Mouse (Mus musculus): Measurements from ENCODE around the gene Gm8797. TPM values are rescaled to one million over a fixed set of nuclear protein-coding genes. Genes with fewer than 3 reads are reported as not detected.
"Not testable (repeated sequence)": the region's sequence is repeated elsewhere in the genome, so short reads cannot be mapped to it uniquely, and the experiment has no call there.

Gm8797 gene
- polyA plus RNA-seq (2015; fragmentation: Nextera tagmentation; extraction: Ambion mirVana), result 14.6 and 16.6 TPM in 2 replicates

DNA sequence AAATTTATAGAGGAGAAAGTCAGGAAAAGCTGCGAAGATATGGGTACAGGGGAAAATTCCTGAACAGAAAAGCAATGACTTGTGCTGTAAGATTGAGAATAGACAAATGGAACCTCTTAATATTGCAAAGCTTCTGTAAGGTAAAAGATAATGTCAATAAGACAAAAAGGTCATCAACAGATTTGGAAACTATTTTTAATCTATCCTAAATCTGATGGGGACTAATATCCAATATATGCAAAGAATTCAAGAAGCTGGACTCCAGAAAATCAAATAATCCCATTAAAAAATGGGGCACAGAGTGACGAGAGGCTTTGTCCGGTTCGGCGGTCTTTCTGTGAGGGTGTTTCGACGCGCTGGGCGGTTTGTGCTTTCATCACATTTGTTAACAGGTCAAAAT lies at the start of gene Gm8797:
Gm8797 (plus strand) TSS at position 301 of the 400 bp plus-strand sequence.
- H3K27ac ChIP-seq; DNase-seq (ENCODE audit: low spot score); ATAC-seq (replicated peaks; ENCODE audit: low FRiP score, low read depth); H3K4me1 ChIP-seq (replicated peaks; ENCODE audit: insufficient read depth, low read length); H3K4me2 ChIP-seq (ENCODE audit: low read length); H3K9ac ChIP-seq (ENCODE audit: low read depth, low read length); H3K36me3 ChIP-seq (ENCODE audit: insufficient read depth, low read length); H3K9me3 ChIP-seq (replicated peaks; ENCODE audit: low read length); H3K27me3 ChIP-seq (ENCODE audit: insufficient read depth, low read length); H3K4me3 ChIP-seq (replicated peaks; ENCODE audit: low read depth, low read length): not testable (repeated sequence)
- WGBS, result 93% methylated on average over 9 of the region's 9 CpGs

DNA sequence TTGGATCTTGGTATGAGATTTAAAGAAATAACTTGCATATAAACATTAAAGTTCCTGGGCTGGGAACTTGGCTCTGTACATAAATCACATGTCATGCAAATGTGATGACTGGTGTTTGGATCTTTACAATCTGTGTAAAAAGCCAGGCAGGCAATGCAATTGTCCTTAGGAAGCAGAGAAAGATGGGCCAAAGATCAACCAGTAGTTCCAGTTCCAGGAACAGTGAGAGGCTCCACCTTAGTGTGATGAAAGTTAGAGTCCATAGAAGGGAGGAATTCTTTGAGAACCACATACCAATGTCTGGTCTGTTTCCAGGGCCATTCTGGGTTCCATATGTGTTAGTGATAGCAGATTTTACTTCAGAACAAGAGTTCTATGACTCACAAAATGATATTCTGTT lies 36.1 kb upstream of the Gm8797 start:
- Histone ChIP-seq H3K4me2 (ENCODE audit: low read length) (no peak overlapping the region), H3K9ac (ENCODE audit: low read depth, low read length) (no peak overlapping the region), H3K27me3 (ENCODE audit: insufficient read depth, low read length) (no peaks in the 10 kb centered on the region), H3K36me3 (ENCODE audit: insufficient read depth, low read length) (no peaks in the 10 kb centered on the region), H3K9me3 (replicated peaks; ENCODE audit: low read length) (no peaks in the 10 kb centered on the region), H3K4me3 (replicated peaks; ENCODE audit: low read depth, low read length) (no peak overlapping the region), H3K4me1 (replicated peaks; ENCODE audit: insufficient read depth, low read length) (no peaks in the 10 kb centered on the region), H3K27ac (no peak overlapping the region)
- ATAC-seq (replicated peaks; ENCODE audit: low FRiP score, low read depth) (no peak), DNase-seq (ENCODE audit: low spot score) (no peak)
- TF ChIP-seq CTCF (IDR thresholded peaks at IDR 0.05; ENCODE audit: low read depth), result no peak

DNA sequence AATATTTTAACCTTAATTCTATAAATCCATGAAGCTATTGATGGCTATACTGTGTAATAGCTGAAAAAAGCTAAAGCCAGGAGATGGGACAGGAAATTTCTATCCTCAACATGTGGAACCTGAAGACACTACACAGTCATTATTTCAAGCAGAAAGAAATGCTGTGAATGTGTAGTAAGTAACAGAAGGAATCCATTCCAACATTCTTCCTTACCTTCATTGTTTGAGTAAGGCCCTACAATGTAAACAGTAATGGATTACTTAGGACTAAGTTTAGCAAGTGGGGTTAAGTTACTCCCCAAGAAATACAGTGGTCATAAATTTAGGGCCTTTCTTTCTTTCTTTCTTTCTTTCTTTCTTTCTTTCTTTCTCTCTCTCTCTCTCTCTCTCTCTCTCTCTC lies 17.7 kb upstream of the Gm8797 start:
- H3K36me3 ChIP-seq (ENCODE audit: insufficient read depth, low read length), result no peaks in the 10 kb centered on the region
- H3K27ac ChIP-seq, result no peak overlapping the region
- no peaks in the 10 kb centered on the region for H3K4me1 ChIP-seq (replicated peaks; ENCODE audit: insufficient read depth, low read length)
- H3K9me3 ChIP-seq (replicated peaks; ENCODE audit: low read length), result no peaks in the 10 kb centered on the region
- H3K4me3 ChIP-seq (replicated peaks; ENCODE audit: low read depth, low read length), result no peak overlapping the region
- ATAC-seq (replicated peaks; ENCODE audit: low FRiP score, low read depth), result no peak
- H3K4me2 ChIP-seq (ENCODE audit: low read length), result no peak overlapping the region
- no peak for DNase-seq (ENCODE audit: low spot score)
- no peak for TF ChIP-seq CTCF (IDR thresholded peaks at IDR 0.05; ENCODE audit: low read depth)
- no peak overlapping the region for H3K9ac ChIP-seq (ENCODE audit: low read depth, low read length)
- no peaks in the 10 kb centered on the region for H3K27me3 ChIP-seq (ENCODE audit: insufficient read depth, low read length)

DNA sequence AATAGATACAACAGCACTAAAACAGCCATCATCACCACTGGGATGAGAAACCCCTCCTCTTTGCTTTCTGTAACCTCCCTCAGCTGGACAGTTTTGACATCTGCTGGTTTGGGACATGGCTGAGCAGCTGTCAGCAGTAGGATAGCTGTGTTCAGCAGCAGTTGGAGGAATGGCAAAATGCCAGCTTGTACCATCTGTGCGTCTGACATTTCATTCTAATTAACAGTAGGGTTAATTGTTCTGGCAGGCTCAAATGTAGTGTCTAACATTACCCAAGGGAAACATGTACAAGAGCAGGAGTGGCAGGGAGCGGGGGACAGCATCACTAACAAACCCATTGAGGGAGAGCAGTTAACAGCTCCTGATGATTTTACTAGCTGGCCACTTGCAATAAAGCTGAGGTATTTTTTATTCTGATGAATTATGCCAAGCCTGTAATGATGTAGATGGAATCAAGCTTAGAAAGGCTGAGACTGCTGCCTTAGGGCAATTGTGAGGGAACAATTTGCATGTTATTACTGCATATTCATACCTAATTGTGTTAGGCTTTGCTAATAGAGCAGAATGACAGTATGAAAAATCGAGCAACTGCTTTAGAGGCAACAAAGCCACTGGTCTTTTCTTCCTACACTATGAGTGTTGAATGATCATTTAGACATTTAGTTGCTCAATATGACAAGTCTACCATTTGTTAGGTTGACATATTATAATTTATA lies 4.3 kb downstream of the Gm8797 start:
- Histone ChIP-seq H3K9me3 (replicated peaks; ENCODE audit: low read length) (no peaks in the 10 kb centered on the region), H3K9ac (ENCODE audit: low read depth, low read length) (no peak overlapping the region), H3K36me3 (ENCODE audit: insufficient read depth, low read length) (no peaks in the 10 kb centered on the region), H3K4me2 (ENCODE audit: low read length) (no peak overlapping the region), H3K4me3 (replicated peaks; ENCODE audit: low read depth, low read length) (no peak overlapping the region), H3K27ac (no peak overlapping the region), H3K27me3 (ENCODE audit: insufficient read depth, low read length) (no peaks in the 10 kb centered on the region), H3K4me1 (replicated peaks; ENCODE audit: insufficient read depth, low read length) (no peaks in the 10 kb centered on the region)
- DNase-seq (ENCODE audit: low spot score) (peak; percentile 34), ATAC-seq (replicated peaks; ENCODE audit: low FRiP score, low read depth) (no peak)
- 38% methylated on average over 3 of the region's 3 CpGs for WGBS
- no peak for TF ChIP-seq CTCF (IDR thresholded peaks at IDR 0.05; ENCODE audit: low read depth)

DNA sequence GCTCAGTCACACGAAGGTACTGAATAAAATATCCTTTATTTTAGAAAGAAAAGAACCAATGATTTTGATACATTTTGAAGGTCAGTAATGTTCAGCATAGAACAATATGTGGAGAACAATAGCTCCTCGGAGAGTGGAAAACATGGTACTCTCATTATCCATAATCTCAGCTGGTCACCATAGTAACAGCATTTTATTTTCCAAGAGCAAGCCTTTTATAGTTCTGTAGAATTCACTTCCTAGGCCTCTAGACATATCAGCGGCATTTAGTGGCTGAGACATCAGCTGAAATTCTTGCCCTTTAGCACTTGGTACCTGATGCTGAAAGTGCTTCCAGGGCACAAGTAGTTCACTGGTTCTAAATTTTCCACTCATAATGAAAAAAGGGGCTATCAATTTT lies 15.7 kb downstream of the Gm8797 start:
- no peak for TF ChIP-seq CTCF (IDR thresholded peaks at IDR 0.05; ENCODE audit: low read depth)
- 86% methylated on average over 3 of the region's 3 CpGs for WGBS
- no peak overlapping the region for H3K9ac ChIP-seq (ENCODE audit: low read depth, low read length)
- H3K9me3 ChIP-seq (replicated peaks; ENCODE audit: low read length), result no peaks in the 10 kb centered on the region
- H3K4me3 ChIP-seq (replicated peaks; ENCODE audit: low read depth, low read length), result no peak overlapping the region
- H3K27ac ChIP-seq, result no peak overlapping the region
- no peaks in the 10 kb centered on the region for H3K27me3 ChIP-seq (ENCODE audit: insufficient read depth, low read length)
- no peaks in the 10 kb centered on the region for H3K4me1 ChIP-seq (replicated peaks; ENCODE audit: insufficient read depth, low read length)
- no peaks in the 10 kb centered on the region for H3K36me3 ChIP-seq (ENCODE audit: insufficient read depth, low read length)
- DNase-seq (ENCODE audit: low spot score) (no peak), ATAC-seq (replicated peaks; ENCODE audit: low FRiP score, low read depth) (no peak)
- no peak overlapping the region for H3K4me2 ChIP-seq (ENCODE audit: low read length)

DNA sequence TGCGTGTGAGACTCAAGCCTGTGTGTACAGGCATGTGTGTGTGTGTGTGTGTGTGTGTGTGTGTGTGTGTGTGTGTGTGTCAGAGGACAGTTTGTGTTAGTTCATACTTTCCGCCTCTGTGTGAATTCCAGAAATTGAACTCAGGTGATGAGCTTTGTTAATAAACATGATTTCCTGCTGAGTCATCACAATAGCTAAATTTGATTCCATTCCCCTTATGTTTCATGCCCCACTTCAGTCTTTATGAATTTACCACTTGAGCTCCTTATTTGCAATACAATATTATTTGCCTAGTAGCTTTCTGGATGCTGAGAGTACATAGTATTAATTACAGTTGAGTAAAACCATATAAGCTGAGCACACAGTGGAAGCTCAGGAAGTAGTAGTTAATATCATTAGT lies 26.3 kb downstream of the Gm8797 start:
- WGBS, result 84% methylated on average over 2 of the region's 2 CpGs
- Histone ChIP-seq H3K27ac (no peak overlapping the region), H3K36me3 (ENCODE audit: insufficient read depth, low read length) (no peaks in the 10 kb centered on the region), H3K4me1 (replicated peaks; ENCODE audit: insufficient read depth, low read length) (no peaks in the 10 kb centered on the region), H3K27me3 (ENCODE audit: insufficient read depth, low read length) (no peaks in the 10 kb centered on the region), H3K4me3 (replicated peaks; ENCODE audit: low read depth, low read length) (no peak overlapping the region), H3K9ac (ENCODE audit: low read depth, low read length) (no peak overlapping the region), H3K4me2 (ENCODE audit: low read length) (no peak overlapping the region), H3K9me3 (replicated peaks; ENCODE audit: low read length) (no peaks in the 10 kb centered on the region)
- ATAC-seq (replicated peaks; ENCODE audit: low FRiP score, low read depth), result no peak
- DNase-seq (ENCODE audit: low spot score), result no peak
- TF ChIP-seq CTCF (IDR thresholded peaks at IDR 0.05; ENCODE audit: low read depth), result no peak

Measured in kidney, postnatal 0 days (tissue).